Mouse (Mus musculus): ENCODE results near the gene Capn3. TPM values are rescaled to one million over a fixed set of nuclear protein-coding genes. Genes with fewer than 3 reads are reported as not detected.

The Capn3 gene
- 2.9 and 3.3 TPM in 2 replicates for polyA plus RNA-seq (2014; fragmentation: Nextera tagmentation; extraction: Ambion mirVana)

DNA sequence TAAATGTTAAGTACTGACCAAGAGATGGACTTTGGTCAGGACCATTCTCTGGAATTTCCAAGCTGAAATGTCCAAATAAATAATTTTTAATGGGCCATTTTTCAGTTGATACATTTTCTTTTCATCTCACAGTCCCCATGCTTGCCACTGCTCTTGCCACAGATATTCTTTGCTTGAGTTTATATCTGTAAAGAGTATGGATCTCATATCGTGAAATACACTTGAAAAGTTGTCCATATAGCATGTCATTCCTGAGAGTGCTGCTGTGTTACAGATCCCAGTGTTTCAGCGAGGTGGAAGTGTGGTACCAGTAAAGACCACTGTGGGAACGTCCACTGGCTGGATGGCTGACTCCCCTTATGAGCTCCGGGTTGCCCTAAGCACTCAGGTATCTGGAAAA lies at the start of gene Capn3:
Capn3 (plus strand) TSS at position 301 of the 400 bp plus-strand sequence.
- Histone ChIP-seq H3K9ac (ENCODE audit: low read length) (no peak within 1 kb of the TSS), H3K36me3 (ENCODE audit: control insufficient read depth, insufficient read depth, low read length) (no peaks in the 10 kb centered on the region), H3K9me3 (ENCODE audit: control insufficient read depth, low read length) (no peaks in the 10 kb centered on the region), H3K27me3 (ENCODE audit: control insufficient read depth, insufficient read depth, low read length) (no peaks in the 10 kb centered on the region), H3K4me1 (ENCODE audit: control insufficient read depth in 2 of 2, insufficient read depth in 2 of 2, low read length in 2 of 2) (no peaks in the 10 kb centered on the region), H3K27ac (replicated peaks in 1 of 2; ENCODE audit: control insufficient read depth in 1 of 2, insufficient read depth in 1 of 2, low read depth in 2 of 2, low read length in 2 of 2) (no peak within 1 kb of the TSS), H3K4me3 (ENCODE audit: control insufficient read depth in 1 of 2, insufficient read depth in 1 of 2, low read depth in 1 of 2, low read length in 2 of 2) (no peak within 1 kb of the TSS), H3K4me2 (ENCODE audit: low read length) (no peak within 1 kb of the TSS)
- 67% methylated on average over 4 of the region's 4 CpGs for WGBS
- no peak for ATAC-seq (ENCODE audit: insufficient number of reproducible peaks, insufficient read depth, low FRiP score, low read depth)

DNA sequence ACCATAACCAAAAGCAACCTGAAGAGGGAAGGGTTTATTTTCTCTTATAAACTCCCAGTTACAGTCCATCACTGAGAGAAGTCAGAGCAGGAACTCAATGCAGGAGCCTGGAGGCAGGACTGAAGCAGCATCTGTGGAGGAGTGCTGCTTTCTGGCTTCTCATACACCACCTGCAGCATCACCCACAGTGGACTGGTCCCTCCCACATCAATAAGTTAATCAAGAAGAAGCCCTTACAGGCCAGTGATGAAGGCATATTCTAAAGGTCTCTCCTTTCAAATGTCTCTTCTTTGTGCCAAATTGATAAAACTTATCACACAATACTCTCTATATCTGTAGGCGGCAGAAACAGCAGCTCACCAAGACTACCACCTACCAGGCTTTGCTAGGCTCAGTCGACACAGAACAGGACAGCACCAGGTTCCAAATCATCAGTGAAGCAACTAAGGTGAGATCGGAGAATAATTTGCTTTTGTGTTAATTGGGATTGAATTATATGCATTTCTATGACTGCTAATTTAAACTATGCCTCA lies 44.7 kb upstream of the Capn3 start:
- Histone ChIP-seq H3K9ac (ENCODE audit: low read length) (no peak overlapping the region), H3K36me3 (ENCODE audit: control insufficient read depth, insufficient read depth, low read length) (peaks cover 21% of the 10 kb centered on the region), H3K27ac (replicated peaks in 1 of 2; ENCODE audit: control insufficient read depth in 1 of 2, insufficient read depth in 1 of 2, low read depth in 2 of 2, low read length in 2 of 2) (no peak overlapping the region), H3K9me3 (ENCODE audit: control insufficient read depth, low read length) (peaks cover 3% of the 10 kb centered on the region; the same call in 1 of the 2 replicates), H3K27me3 (ENCODE audit: control insufficient read depth, insufficient read depth, low read length) (no peaks in the 10 kb centered on the region), H3K4me2 (ENCODE audit: low read length) (no peak overlapping the region), H3K4me3 (ENCODE audit: control insufficient read depth in 1 of 2, insufficient read depth in 1 of 2, low read depth in 1 of 2, low read length in 2 of 2) (no peak overlapping the region), H3K4me1 (ENCODE audit: control insufficient read depth in 2 of 2, insufficient read depth in 2 of 2, low read length in 2 of 2) (no peaks in the 10 kb centered on the region)
- 81% methylated on average over 3 of the region's 3 CpGs for WGBS
- no peak for ATAC-seq (ENCODE audit: insufficient number of reproducible peaks, insufficient read depth, low FRiP score, low read depth)

- H3K4me2 ChIP-seq (ENCODE audit: low read length): no peak overlapping the region
- no peaks in the 10 kb centered on the region for H3K9me3 ChIP-seq (ENCODE audit: control insufficient read depth, low read length)
- H3K4me1 ChIP-seq (ENCODE audit: control insufficient read depth in 2 of 2, insufficient read depth in 2 of 2, low read length in 2 of 2): no peaks in the 10 kb centered on the region
- no peak for ATAC-seq (ENCODE audit: insufficient number of reproducible peaks, insufficient read depth, low FRiP score, low read depth)
- no peaks in the 10 kb centered on the region for H3K27me3 ChIP-seq (ENCODE audit: control insufficient read depth, insufficient read depth, low read length)
- H3K36me3 ChIP-seq (ENCODE audit: control insufficient read depth, insufficient read depth, low read length): peaks cover 21% of the 10 kb centered on the region
- H3K9ac ChIP-seq (ENCODE audit: low read length): no peak overlapping the region
- H3K4me3 ChIP-seq (ENCODE audit: control insufficient read depth in 1 of 2, insufficient read depth in 1 of 2, low read depth in 1 of 2, low read length in 2 of 2): no peak overlapping the region
- H3K27ac ChIP-seq (replicated peaks in 1 of 2; ENCODE audit: control insufficient read depth in 1 of 2, insufficient read depth in 1 of 2, low read depth in 2 of 2, low read length in 2 of 2): no peak overlapping the region
Measured at GRCm38 (mm10) chr2:120414113-120414512, 41.7 kb upstream of the Capn3 start.

DNA sequence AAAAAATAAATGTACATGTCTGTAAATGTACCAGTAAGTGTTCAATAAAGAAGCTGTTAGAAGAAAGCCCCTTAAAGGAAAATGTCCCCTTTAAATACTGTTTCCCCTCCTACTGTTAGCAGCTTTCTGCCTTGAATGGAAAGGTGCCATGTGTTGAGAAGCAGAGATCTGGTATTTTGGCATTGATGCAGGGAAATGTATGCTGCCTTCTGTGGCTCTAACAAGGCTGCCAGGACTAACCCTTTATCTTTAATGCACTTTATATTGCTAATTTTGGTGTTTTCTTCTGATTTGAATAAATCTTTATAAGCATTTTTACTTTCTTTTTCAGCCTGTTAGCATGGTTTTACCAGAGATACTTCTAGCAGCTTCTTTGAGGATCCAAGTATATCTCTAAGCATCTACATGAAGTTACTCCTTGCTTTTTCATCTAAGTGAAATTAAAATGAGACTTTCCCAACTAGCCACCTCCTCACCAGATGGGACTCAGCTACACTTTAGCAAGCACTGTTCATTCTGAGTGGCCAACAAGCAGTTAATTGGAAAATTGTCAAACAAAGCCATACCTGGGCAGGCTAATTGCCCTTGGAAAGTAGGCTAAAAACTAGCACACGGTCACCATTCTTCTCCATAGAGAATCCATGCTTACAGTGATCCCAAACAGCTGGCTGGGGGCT lies 40.9 kb upstream of the Capn3 start:
- ATAC-seq (ENCODE audit: insufficient number of reproducible peaks, insufficient read depth, low FRiP score, low read depth): no peak
- Histone ChIP-seq H3K36me3 (ENCODE audit: control insufficient read depth, insufficient read depth, low read length) (peaks cover 21% of the 10 kb centered on the region), H3K4me2 (ENCODE audit: low read length) (no peak overlapping the region), H3K27ac (replicated peaks in 1 of 2; ENCODE audit: control insufficient read depth in 1 of 2, insufficient read depth in 1 of 2, low read depth in 2 of 2, low read length in 2 of 2) (no peak overlapping the region), H3K9ac (ENCODE audit: low read length) (no peak overlapping the region), H3K4me3 (ENCODE audit: control insufficient read depth in 1 of 2, insufficient read depth in 1 of 2, low read depth in 1 of 2, low read length in 2 of 2) (no peak overlapping the region), H3K27me3 (ENCODE audit: control insufficient read depth, insufficient read depth, low read length) (no peaks in the 10 kb centered on the region), H3K4me1 (ENCODE audit: control insufficient read depth in 2 of 2, insufficient read depth in 2 of 2, low read length in 2 of 2) (no peaks in the 10 kb centered on the region), H3K9me3 (ENCODE audit: control insufficient read depth, low read length) (no peaks in the 10 kb centered on the region)
- 51% methylated on average over 1 of the region's 1 CpGs for WGBS

GRCm38 (mm10) chr2:120424386-120424785 lies 31.4 kb upstream of the Capn3 start:
- Histone ChIP-seq H3K27me3 (ENCODE audit: control insufficient read depth, insufficient read depth, low read length) (no peaks in the 10 kb centered on the region), H3K9me3 (ENCODE audit: control insufficient read depth, low read length) (no peaks in the 10 kb centered on the region), H3K4me3 (ENCODE audit: control insufficient read depth in 1 of 2, insufficient read depth in 1 of 2, low read depth in 1 of 2, low read length in 2 of 2) (no peak overlapping the region), H3K4me1 (ENCODE audit: control insufficient read depth in 2 of 2, insufficient read depth in 2 of 2, low read length in 2 of 2) (no peaks in the 10 kb centered on the region), H3K9ac (ENCODE audit: low read length) (no peak overlapping the region), H3K4me2 (ENCODE audit: low read length) (no peak overlapping the region), H3K36me3 (ENCODE audit: control insufficient read depth, insufficient read depth, low read length) (0 out of 2 replicates have a peak, but pooled peaks cover 7% of the 10 kb centered on the region), H3K27ac (replicated peaks in 1 of 2; ENCODE audit: control insufficient read depth in 1 of 2, insufficient read depth in 1 of 2, low read depth in 2 of 2, low read length in 2 of 2) (no peak overlapping the region)
- WGBS: 83% methylated on average over 5 of the region's 5 CpGs
- no peak for ATAC-seq (ENCODE audit: insufficient number of reproducible peaks, insufficient read depth, low FRiP score, low read depth)

- H3K4me3 ChIP-seq (ENCODE audit: control insufficient read depth in 1 of 2, insufficient read depth in 1 of 2, low read depth in 1 of 2, low read length in 2 of 2): no peak overlapping the region
- no peak for ATAC-seq (ENCODE audit: insufficient number of reproducible peaks, insufficient read depth, low FRiP score, low read depth)
- H3K27ac ChIP-seq (replicated peaks in 1 of 2; ENCODE audit: control insufficient read depth in 1 of 2, insufficient read depth in 1 of 2, low read depth in 2 of 2, low read length in 2 of 2): no peak overlapping the region
- H3K36me3 ChIP-seq (ENCODE audit: control insufficient read depth, insufficient read depth, low read length): no peaks in the 10 kb centered on the region
- no peaks in the 10 kb centered on the region for H3K9me3 ChIP-seq (ENCODE audit: control insufficient read depth, low read length)
- peaks cover 0 to 3% of the 10 kb centered on the region in 2 experiments; a peak in 1 of 4 replicates for H3K4me1 ChIP-seq (ENCODE audit: control insufficient read depth in 2 of 2, insufficient read depth in 2 of 2, low read length in 2 of 2)
- H3K27me3 ChIP-seq (ENCODE audit: control insufficient read depth, insufficient read depth, low read length): no peaks in the 10 kb centered on the region
- H3K4me2 ChIP-seq (ENCODE audit: low read length): no peak overlapping the region
- 82% methylated on average over 1 of the region's 1 CpGs for WGBS
- H3K9ac ChIP-seq (ENCODE audit: low read length): no peak overlapping the region
Measured at GRCm38 (mm10) chr2:120444486-120444885, 11.3 kb upstream of the Capn3 start.

- 0 out of 4 replicates have a peak overlapping the region, but pooled peaks of 1 of the 2 experiments have one; percentile 28 for H3K27ac ChIP-seq (replicated peaks in 1 of 2; ENCODE audit: control insufficient read depth in 1 of 2, insufficient read depth in 1 of 2, low read depth in 2 of 2, low read length in 2 of 2)
- no peak overlapping the region for H3K4me3 ChIP-seq (ENCODE audit: control insufficient read depth in 1 of 2, insufficient read depth in 1 of 2, low read depth in 1 of 2, low read length in 2 of 2)
- peaks cover 0 to 3% of the 10 kb centered on the region in 2 experiments; a peak in 1 of 4 replicates for H3K4me1 ChIP-seq (ENCODE audit: control insufficient read depth in 2 of 2, insufficient read depth in 2 of 2, low read length in 2 of 2)
- no peaks in the 10 kb centered on the region for H3K9me3 ChIP-seq (ENCODE audit: control insufficient read depth, low read length)
- H3K36me3 ChIP-seq (ENCODE audit: control insufficient read depth, insufficient read depth, low read length): no peaks in the 10 kb centered on the region
- H3K27me3 ChIP-seq (ENCODE audit: control insufficient read depth, insufficient read depth, low read length): no peaks in the 10 kb centered on the region
- WGBS: 45% methylated on average over 10 of the region's 10 CpGs
- no peak for ATAC-seq (ENCODE audit: insufficient number of reproducible peaks, insufficient read depth, low FRiP score, low read depth)
- H3K4me2 ChIP-seq (ENCODE audit: low read length): no peak overlapping the region
- no peak overlapping the region for H3K9ac ChIP-seq (ENCODE audit: low read length)
Measured at GRCm38 (mm10) chr2:120446373-120446772, 9.4 kb upstream of the Capn3 start.

Measured in heart, embryonic 14.5 days (tissue).